Mouse (Mus musculus) neural tube, embryonic 13.5 days (tissue): Measurements from ENCODE around the gene Hdac9. TPM values are rescaled to one million over a fixed set of nuclear protein-coding genes. Genes with fewer than 3 reads are reported as not detected.

Source experiments
- ATAC-seq: fragments of 200-750 bp; cut with Nextera tagmentation; 2 replicates; pipeline ENCODE4 v1.8.0; 2017; ENCODE audit warnings: low read depth, mild to moderate bottlenecking, moderate TSS enrichment, moderate library complexity
- H3K27ac ChIP-seq: fragments of 300-500 bp; sonication (generic); replicated peaks from 2 replicates; pipeline ENCODE4 v1.5.1; 2015; ENCODE audit warnings: moderate library complexity, mild to moderate bottlenecking, inconsistent platforms
- H3K27me3 ChIP-seq: fragments of 300-500 bp; sonication (generic); 2 replicates; pipeline ENCODE4 v1.6.1; 2015; ENCODE audit warnings: mild to moderate bottlenecking, inconsistent platforms
- H3K36me3 ChIP-seq: fragments of 300-500 bp; sonication (generic); 2 replicates; pipeline ENCODE4 v1.6.1; 2015; ENCODE audit warnings: mild to moderate bottlenecking, inconsistent platforms
- H3K4me1 ChIP-seq: fragments of 300-500 bp; sonication (generic); replicated peaks from 2 replicates; pipeline ENCODE4 v1.6.1; 2015; ENCODE audit warnings: inconsistent platforms
- H3K4me2 ChIP-seq: fragments of 300-500 bp; sonication (generic); 2 replicates; pipeline ENCODE4 v1.6.1; 2015; ENCODE audit warnings: inconsistent platforms, mild to moderate bottlenecking, moderate library complexity
- H3K4me3 ChIP-seq: fragments of 300-500 bp; sonication (generic); 2 replicates; pipeline ENCODE4 v1.5.1; 2015; ENCODE audit warnings: mild to moderate bottlenecking, inconsistent platforms
- H3K9ac ChIP-seq: fragments of 300-500 bp; sonication (generic); 2 replicates; pipeline ENCODE4 v1.6.1; 2015; ENCODE audit warnings: moderate library complexity, mild to moderate bottlenecking, inconsistent platforms
- H3K9me3 ChIP-seq: fragments of 300-500 bp; sonication (generic); 2 replicates; pipeline ENCODE4 v1.6.1; 2016; ENCODE audit warnings: inconsistent platforms
- WGBS: fragments of 180-500 bp; shearing (Covaris S2); methylation state at CpG from one replicate; pipeline ENCODE4 v1.1.7; 2015; 5-methylcytosine and 5-hydroxymethylcytosine counted together
- polyA plus RNA-seq: library from polyadenylated mRNA; unstranded; fragments of >200 nt; fragmentation: Nextera tagmentation; extraction: Ambion mirVana; gene quantifications from 2 replicates; pipeline ENCODE4 v1.2.1, GENCODE M21; 2015

Hdac9 gene
- polyA plus RNA-seq, 1 experiment from 2014 or later = 9.6 TPM

DNA sequence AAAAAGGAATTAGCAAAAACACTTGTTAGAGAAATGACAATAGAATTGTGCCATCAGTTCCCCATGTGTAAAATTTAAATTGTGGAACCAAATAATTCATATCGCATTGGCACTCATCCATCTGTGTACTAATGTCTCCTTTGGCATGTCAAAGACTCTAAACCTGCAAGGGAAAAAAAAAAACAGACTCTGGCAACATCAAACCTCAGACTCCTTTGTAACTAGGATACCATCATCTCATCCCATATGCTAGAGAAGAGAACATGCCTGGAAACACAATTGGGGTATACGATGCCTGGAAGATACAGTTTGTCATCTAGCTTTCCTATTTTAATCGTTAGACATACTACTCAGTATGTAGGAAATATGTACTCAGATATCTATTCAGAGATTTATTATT lies 347.4 kb downstream of the Hdac9 start:
- Histone ChIP-seq H3K36me3 (no peaks in the 10 kb centered on the region), H3K9ac (no peak overlapping the region), H3K27ac (no peak overlapping the region), H3K9me3 (no peaks in the 10 kb centered on the region), H3K4me2 (no peak overlapping the region), H3K4me1 (peaks cover 9% of the 10 kb centered on the region; the same call in 1 of the 2 replicates), H3K27me3 (no peaks in the 10 kb centered on the region), H3K4me3 (no peak overlapping the region)
- 86% methylated on average over 3 of the region's 3 CpGs for WGBS
- no peak for ATAC-seq

DNA sequence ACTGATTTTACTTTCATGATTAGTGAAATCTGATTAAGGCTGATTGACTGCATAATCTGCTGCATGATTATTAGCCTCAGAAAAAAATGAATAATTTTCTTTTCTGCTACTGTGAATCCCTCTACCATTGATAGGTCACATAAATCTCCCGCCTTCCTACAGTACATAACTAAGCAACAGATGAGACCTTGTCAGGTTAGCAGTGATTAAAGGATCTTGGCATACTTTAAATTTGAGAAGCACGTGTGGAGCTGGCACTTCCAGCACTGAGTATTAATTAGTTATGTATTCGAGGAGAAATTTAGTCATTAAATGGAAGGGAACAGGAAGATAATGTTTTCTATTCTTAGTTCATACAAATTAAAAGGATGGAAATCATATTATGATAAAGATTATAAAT lies 347.8 kb downstream of the Hdac9 start:
- no peaks in the 10 kb centered on the region for H3K27me3 ChIP-seq
- no peak overlapping the region for H3K27ac ChIP-seq
- H3K36me3 ChIP-seq = no peaks in the 10 kb centered on the region
- H3K4me2 ChIP-seq = no peak overlapping the region
- no peaks in the 10 kb centered on the region for H3K9me3 ChIP-seq
- no peak overlapping the region for H3K4me3 ChIP-seq
- no peak for ATAC-seq
- H3K9ac ChIP-seq = no peak overlapping the region
- 60% methylated on average over 3 of the region's 3 CpGs for WGBS
- H3K4me1 ChIP-seq = peaks cover 9% of the 10 kb centered on the region; the same call in 1 of the 2 replicates

DNA sequence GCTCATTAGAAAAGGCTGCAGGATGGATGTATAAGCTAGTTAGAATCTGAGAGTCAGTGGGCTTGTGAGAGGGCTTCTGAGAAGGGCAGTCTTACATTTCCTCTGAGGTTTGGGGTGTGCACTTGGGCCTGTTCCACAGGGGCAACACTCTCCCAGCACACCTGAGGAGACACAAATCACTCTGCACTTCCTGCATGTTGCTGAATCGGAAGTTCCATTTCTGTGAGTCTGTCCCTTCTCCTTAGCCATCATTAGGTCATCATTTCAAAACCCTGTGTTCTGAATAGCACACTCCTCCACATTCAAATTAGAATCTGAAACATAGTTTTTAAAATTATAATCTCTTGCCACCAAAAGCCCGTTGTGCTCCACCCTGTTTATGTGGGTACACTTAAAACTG lies 354.6 kb downstream of the Hdac9 start:
- H3K4me1 ChIP-seq = peaks cover 6% of the 10 kb centered on the region; the same call in 1 of the 2 replicates
- no peaks in the 10 kb centered on the region for H3K36me3 ChIP-seq
- no peaks in the 10 kb centered on the region for H3K27me3 ChIP-seq
- no peak overlapping the region for H3K9ac ChIP-seq
- 72% methylated on average over 2 of the region's 2 CpGs for WGBS
- no peak overlapping the region for H3K4me2 ChIP-seq
- H3K27ac ChIP-seq = no peak overlapping the region
- no peak overlapping the region for H3K4me3 ChIP-seq
- no peaks in the 10 kb centered on the region for H3K9me3 ChIP-seq
- no peak for ATAC-seq

DNA sequence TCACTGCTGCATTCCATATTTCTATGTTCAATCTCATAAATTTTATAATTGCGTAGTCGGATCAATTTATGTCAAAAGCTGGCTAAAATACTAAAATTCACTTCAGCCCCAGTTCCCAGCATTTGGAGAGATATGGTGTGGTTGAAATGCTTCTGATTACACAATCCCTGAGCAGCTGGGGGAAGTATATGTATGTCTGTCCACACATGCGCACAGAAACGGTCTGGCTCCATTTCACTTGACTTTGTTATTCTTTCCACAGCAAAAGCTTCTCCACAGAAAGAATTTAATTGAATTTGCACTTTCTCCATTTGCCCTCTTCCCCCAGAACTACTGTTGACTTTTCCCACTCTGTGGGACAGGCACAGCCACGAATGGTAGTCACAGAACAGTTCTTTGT lies 357.9 kb downstream of the Hdac9 start:
- Histone ChIP-seq H3K4me3 (no peak overlapping the region), H3K4me1 (peaks cover 6% of the 10 kb centered on the region; the same call in 1 of the 2 replicates), H3K27me3 (no peaks in the 10 kb centered on the region), H3K36me3 (no peaks in the 10 kb centered on the region), H3K4me2 (no peak overlapping the region), H3K9ac (no peak overlapping the region), H3K9me3 (no peaks in the 10 kb centered on the region), H3K27ac (no peak overlapping the region)
- 73% methylated on average over 5 of the region's 5 CpGs for WGBS
- ATAC-seq = no peak

DNA sequence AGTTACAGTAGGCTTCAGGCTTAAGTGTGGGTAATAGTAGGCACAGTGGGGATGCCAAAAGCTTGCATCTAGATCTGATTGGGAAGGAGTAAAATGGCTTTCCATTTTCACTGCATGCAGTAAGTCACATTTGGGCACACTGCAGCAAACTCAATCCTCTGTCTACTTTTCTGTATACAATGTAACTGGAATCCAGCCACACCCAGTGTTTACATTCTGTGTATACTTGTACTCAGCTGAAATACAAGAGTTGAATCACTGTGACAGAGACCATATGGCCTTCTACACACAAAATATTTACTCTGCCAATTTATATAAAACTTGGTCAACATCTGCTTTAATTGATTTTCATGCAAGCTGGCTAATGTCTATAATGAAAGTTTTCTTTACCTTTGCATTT lies 362.1 kb downstream of the Hdac9 start:
- Histone ChIP-seq H3K9ac (no peak overlapping the region), H3K27me3 (no peaks in the 10 kb centered on the region), H3K36me3 (no peaks in the 10 kb centered on the region), H3K27ac (no peak overlapping the region), H3K9me3 (no peaks in the 10 kb centered on the region), H3K4me1 (peaks cover 8% of the 10 kb centered on the region; the same call in 1 of the 2 replicates), H3K4me2 (no peak overlapping the region), H3K4me3 (no peak overlapping the region)
- ATAC-seq = no peak

DNA sequence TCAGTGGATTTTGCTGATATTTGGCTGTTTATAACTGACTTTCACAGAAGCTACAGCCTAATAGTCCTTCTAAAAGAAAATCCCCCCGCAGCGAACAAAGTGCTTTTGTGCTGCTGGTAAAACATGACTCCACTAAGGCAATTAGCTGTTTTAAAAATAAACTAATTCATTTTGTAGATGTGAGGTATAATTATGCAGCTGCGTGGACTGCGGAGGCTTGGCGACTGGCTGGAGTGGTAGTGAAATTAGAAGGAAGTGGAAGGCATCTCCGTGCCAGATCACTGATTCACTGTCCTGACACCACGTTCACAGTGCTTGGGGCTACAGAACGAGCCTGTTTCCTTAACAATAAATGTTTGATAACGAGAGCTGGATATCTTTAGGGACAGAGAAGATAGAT lies 366.6 kb downstream of the Hdac9 start:
- Histone ChIP-seq H3K4me1 (peaks cover 5% of the 10 kb centered on the region; the same call in 1 of the 2 replicates), H3K4me2 (no peak overlapping the region), H3K36me3 (no peaks in the 10 kb centered on the region), H3K27ac (0 out of 2 replicates have a peak overlapping the region, but pooled peaks have one; percentile 18), H3K4me3 (no peak overlapping the region), H3K9me3 (no peaks in the 10 kb centered on the region), H3K27me3 (no peaks in the 10 kb centered on the region), H3K9ac (no peak overlapping the region)
- no peak for ATAC-seq
- 61% methylated on average over 9 of the region's 9 CpGs for WGBS

DNA sequence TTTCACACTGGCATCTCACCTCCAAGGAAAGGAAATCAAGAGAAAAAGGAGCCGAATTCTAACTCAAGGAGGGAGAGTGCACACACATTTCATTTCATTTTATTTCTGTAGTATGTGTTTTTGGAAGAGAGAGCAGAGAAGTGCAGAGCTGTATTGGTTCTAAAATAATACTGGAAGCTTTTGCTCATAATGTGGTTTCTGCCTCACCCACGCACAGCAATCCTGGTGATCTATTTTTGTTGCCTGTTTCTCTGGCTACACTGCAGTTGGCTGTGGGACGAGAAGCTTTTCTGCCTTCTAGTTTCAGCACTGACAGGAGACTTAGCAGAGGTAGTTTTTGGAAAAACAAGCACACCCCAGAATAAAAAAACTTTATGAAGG lies 387.7 kb downstream of the Hdac9 start:
- Histone ChIP-seq H3K9me3 (no peaks in the 10 kb centered on the region), H3K36me3 (no peaks in the 10 kb centered on the region), H3K9ac (no peak overlapping the region), H3K4me2 (peak overlapping the region; percentile 49), H3K4me1 (peaks cover 40% of the 10 kb centered on the region), H3K27ac (peak overlapping the region; percentile 77), H3K27me3 (no peaks in the 10 kb centered on the region), H3K4me3 (no peak overlapping the region)
- no peak; the same call in 1 of the 2 replicates for ATAC-seq
- WGBS = 16% methylated on average over 3 of the region's 3 CpGs

DNA sequence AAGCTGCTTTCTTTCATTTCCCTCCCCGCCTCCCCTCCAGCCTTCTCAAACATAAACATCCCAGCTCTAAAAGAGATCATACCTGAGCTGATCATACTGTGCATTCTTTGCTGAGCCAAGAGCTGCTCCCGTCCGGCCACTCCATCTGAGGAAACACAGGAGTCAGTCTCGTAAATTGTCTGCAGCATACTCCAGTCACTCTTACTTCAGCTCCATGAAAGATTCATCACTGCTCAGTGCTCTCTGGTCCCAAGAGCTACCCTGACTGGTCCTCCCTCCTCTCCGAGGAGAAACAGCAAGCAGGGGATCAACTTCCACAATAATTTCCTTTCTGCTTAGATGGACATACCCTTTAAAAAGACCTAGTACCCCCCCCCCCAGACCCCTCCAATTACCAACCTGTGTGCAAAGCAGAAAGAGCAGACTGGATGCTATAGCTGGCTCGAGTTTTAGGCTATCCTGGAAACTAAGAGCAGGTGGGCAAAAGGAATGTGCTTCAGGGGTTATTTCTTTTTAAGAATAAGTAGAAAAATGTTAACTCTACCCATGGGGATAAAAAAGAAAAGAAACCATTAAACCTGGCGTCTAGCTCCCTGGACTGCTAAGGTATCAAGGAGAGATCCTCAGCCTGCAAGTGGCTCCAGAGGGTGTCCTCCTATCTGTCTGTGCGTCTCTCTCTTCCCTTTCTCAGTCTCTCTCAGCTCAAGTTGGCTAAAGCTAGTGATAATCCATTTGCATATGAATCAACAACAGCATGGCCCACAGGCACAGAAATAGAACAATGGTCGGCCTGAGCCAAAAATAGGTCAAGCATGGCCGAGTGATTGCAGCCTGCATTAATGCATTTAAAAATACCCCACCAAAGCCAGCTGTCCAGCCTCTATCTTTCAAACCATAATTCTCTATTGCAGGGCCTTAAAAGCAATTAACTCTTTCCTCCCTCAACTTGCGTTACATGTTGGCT lies 388.4 kb downstream of the Hdac9 start:
- H3K36me3 ChIP-seq = no peaks in the 10 kb centered on the region
- 6% methylated on average over 11 of the region's 11 CpGs for WGBS
- peak; percentile 87 for ATAC-seq
- peak overlapping the region; percentile 60 for H3K9ac ChIP-seq
- no peaks in the 10 kb centered on the region for H3K27me3 ChIP-seq
- H3K27ac ChIP-seq = peak overlapping the region; percentile 77
- H3K9me3 ChIP-seq = no peaks in the 10 kb centered on the region
- H3K4me2 ChIP-seq = peak overlapping the region; percentile 49
- peaks cover 40% of the 10 kb centered on the region for H3K4me1 ChIP-seq
- peak overlapping the region; percentile 28 for H3K4me3 ChIP-seq

DNA sequence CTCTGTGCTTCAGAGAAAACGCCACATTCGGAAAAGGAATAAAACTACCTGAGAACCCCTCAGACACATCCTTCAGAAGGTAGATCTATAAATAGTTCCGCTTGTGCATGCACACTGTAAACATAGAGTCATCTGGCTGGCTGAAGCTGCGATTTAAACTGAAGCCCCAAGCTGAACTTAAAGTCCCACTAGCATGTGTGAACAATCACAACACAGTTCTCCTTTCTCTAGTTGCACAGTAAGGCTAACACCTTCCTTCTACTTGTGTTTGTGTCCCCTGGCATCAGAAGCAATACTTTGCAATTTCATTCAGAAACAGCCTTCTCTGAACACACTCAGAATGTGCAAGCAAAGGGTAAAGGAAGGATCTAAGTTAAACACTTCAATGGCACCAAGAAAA lies 389.1 kb downstream of the Hdac9 start:
- Histone ChIP-seq H3K4me2 (peak overlapping the region; percentile 49), H3K36me3 (no peaks in the 10 kb centered on the region), H3K9me3 (no peaks in the 10 kb centered on the region), H3K4me1 (peaks cover 40% of the 10 kb centered on the region), H3K27ac (peak overlapping the region; percentile 77), H3K27me3 (no peaks in the 10 kb centered on the region), H3K4me3 (peak overlapping the region; percentile 28), H3K9ac (peak overlapping the region; percentile 60)
- WGBS = 65% methylated on average over 4 of the region's 4 CpGs
- ATAC-seq = no peak

DNA sequence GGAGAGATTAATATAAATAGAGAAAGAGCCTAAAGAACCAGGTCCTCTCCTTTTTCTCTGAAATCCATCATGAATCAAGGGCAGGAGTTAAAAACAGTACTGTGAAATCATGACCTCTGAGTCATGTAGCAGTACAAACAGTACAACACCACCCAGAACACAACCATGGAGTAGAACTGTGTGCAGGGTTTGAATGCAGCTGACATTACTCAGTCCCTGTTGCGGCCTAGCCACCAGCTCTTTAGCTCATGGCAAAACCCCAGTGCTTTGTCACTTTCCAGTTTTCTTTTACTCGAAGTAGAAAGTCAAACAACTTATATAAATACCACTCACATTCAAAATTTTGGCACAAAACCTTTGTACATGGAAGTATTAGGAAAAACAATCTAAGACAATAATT lies 395.4 kb downstream of the Hdac9 start:
- no peaks in the 10 kb centered on the region for H3K36me3 ChIP-seq
- no peaks in the 10 kb centered on the region for H3K9me3 ChIP-seq
- no peak overlapping the region for H3K4me3 ChIP-seq
- H3K9ac ChIP-seq = no peak overlapping the region
- H3K4me2 ChIP-seq = no peak overlapping the region
- ATAC-seq = no peak
- H3K4me1 ChIP-seq = peaks cover 3% of the 10 kb centered on the region; the same call in 1 of the 2 replicates
- no peak overlapping the region for H3K27ac ChIP-seq
- H3K27me3 ChIP-seq = no peaks in the 10 kb centered on the region
- WGBS = 83% methylated on average over 2 of the region's 2 CpGs

DNA sequence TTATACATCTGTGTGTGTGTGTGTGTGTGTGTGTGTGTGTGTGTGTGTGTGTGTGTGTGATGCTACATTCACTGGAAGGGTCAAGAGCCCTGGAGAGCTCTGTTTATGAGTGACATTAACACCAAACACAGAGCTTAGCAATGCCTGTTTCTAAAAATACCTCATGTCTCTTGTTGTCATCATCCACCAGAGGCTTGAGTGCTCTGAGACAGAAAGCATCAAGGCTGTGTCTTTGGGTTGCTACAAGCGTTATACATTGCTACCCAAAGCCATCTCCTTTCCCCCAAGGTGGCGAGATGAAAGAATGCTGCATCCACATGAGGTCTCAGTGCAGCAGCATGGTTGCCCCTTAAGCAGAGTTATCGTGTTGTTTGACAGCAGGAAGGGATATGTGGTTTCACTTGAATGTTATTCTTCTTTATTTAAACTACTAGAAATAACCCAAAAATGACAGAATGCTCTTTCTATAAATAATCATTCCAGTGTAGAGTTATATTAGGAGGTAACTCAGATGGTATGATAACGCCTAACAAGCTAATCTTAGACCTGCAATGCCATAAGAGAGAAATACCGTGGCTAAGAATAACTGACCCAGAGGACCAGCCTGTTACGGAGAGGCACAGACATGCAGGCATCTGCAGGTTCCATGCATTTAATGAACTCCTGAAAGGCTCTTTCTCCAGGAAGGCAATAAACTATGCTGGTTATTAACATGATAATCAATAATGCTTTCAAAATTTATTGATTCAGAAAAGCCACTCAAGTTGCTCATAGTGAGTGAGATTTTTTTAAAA lies 399.9 kb downstream of the Hdac9 start:
- WGBS = 55% methylated on average over 6 of the region's 6 CpGs
- no peak overlapping the region for H3K27ac ChIP-seq
- H3K9me3 ChIP-seq = no peaks in the 10 kb centered on the region
- no peak overlapping the region for H3K4me2 ChIP-seq
- H3K4me3 ChIP-seq = no peak overlapping the region
- H3K4me1 ChIP-seq = no peaks in the 10 kb centered on the region
- no peaks in the 10 kb centered on the region for H3K27me3 ChIP-seq
- H3K36me3 ChIP-seq = no peaks in the 10 kb centered on the region
- ATAC-seq = no peak
- no peak overlapping the region for H3K9ac ChIP-seq

DNA sequence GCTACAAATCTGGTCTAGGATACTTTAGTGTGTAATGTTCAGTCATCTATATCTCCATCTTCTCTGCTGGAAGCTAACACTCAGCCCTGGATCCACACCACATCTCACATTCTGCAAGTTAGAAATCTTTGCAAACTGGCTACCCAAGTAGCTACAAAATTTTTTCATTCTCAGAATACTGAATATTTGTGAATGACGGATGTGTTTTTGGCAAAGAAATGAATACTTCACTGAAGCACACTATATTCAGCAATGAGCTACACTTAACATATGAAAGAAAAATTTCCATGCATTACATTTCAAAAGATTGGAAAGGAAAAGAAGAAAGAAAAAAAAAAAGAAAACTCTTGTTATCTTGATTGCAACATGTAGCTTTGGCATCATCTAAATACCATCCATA lies 410.6 kb downstream of the Hdac9 start:
- Histone ChIP-seq H3K4me3 (no peak overlapping the region), H3K4me1 (no peaks in the 10 kb centered on the region), H3K27me3 (no peaks in the 10 kb centered on the region), H3K9ac (no peak overlapping the region), H3K36me3 (no peaks in the 10 kb centered on the region), H3K9me3 (no peaks in the 10 kb centered on the region), H3K27ac (no peak overlapping the region), H3K4me2 (no peak overlapping the region)
- ATAC-seq = no peak
- 98% methylated on average over 1 of the region's 1 CpGs for WGBS
